Mouse (Mus musculus) myocyte (in vitro differentiated cells): ENCODE measurements around the gene Snhg11.

Experiments
- CEBPB ChIP-seq: IDR thresholded peaks from 2 replicates; pipeline ENCODE4 v1.6.1; 2011; ENCODE audit warnings: mild to moderate bottlenecking, moderate library complexity; ENCODE audit not compliant: poor library complexity, insufficient read depth, severe bottlenecking
- E2F4 ChIP-seq: IDR thresholded peaks from one replicate; pipeline ENCODE4 v1.6.1; 2011; ENCODE audit warnings: mild to moderate bottlenecking, control low read depth, moderate library complexity; ENCODE audit not compliant: insufficient read depth
- MAX ChIP-seq: IDR thresholded peaks from one replicate; pipeline ENCODE4 v1.6.1; 2011; ENCODE audit warnings: low read depth, mild to moderate bottlenecking, control low read depth
- MYOD1 ChIP-seq, 3 experiments: IDR thresholded peaks; one replicate each; pipeline ENCODE4 v1.6.1; 2011; ENCODE audit warnings: control low read depth in 2 of 3, low read depth in 2 of 3, mild to moderate bottlenecking in 2 of 3, moderate library complexity in 1 of 3; ENCODE audit not compliant: insufficient read length in 2 of 3, control insufficient read depth in 1 of 3
- MYOG ChIP-seq, 3 experiments: IDR thresholded peaks; one replicate each; pipeline ENCODE4 v1.6.1; 2011; ENCODE audit warnings: control low read depth in 2 of 3, low read depth in 2 of 3, mild to moderate bottlenecking in 2 of 3; ENCODE audit not compliant: insufficient read length in 2 of 3, control insufficient read depth in 1 of 3, insufficient read depth in 1 of 3
- POLR2A ChIP-seq: IDR thresholded peaks from one replicate; pipeline ENCODE4 v1.6.1; 2011; ENCODE audit warnings: low read depth, mild to moderate bottlenecking, control low read depth, moderate library complexity; ENCODE audit not compliant: insufficient read length
- POLR2AphosphoS2 ChIP-seq: IDR thresholded peaks from one replicate; pipeline ENCODE4 v1.6.1; 2011; ENCODE audit warnings: low read depth, control low read depth; ENCODE audit not compliant: insufficient read length
- REST ChIP-seq: IDR thresholded peaks from one replicate; pipeline ENCODE4 v1.6.1; 2011; ENCODE audit warnings: mild to moderate bottlenecking, control low read depth, moderate library complexity; ENCODE audit not compliant: insufficient read depth, insufficient read length
- SRF ChIP-seq: IDR thresholded peaks from one replicate; pipeline ENCODE4 v1.6.1; 2011; ENCODE audit warnings: low read depth; ENCODE audit not compliant: control insufficient read depth, insufficient read length
- TCF12 ChIP-seq: IDR thresholded peaks from one replicate; pipeline ENCODE4 v1.6.1; 2011; ENCODE audit warnings: mild to moderate bottlenecking, control low read depth; ENCODE audit not compliant: poor library complexity, insufficient read depth, severe bottlenecking
- TCF3 ChIP-seq: IDR thresholded peaks from one replicate; pipeline ENCODE4 v1.6.1; 2011; ENCODE audit warnings: low read depth, control low read depth; ENCODE audit not compliant: insufficient read length
- USF1 ChIP-seq: IDR thresholded peaks from one replicate; pipeline ENCODE4 v1.6.1; 2011; ENCODE audit warnings: low read depth, mild to moderate bottlenecking, control low read depth, moderate library complexity

DNA sequence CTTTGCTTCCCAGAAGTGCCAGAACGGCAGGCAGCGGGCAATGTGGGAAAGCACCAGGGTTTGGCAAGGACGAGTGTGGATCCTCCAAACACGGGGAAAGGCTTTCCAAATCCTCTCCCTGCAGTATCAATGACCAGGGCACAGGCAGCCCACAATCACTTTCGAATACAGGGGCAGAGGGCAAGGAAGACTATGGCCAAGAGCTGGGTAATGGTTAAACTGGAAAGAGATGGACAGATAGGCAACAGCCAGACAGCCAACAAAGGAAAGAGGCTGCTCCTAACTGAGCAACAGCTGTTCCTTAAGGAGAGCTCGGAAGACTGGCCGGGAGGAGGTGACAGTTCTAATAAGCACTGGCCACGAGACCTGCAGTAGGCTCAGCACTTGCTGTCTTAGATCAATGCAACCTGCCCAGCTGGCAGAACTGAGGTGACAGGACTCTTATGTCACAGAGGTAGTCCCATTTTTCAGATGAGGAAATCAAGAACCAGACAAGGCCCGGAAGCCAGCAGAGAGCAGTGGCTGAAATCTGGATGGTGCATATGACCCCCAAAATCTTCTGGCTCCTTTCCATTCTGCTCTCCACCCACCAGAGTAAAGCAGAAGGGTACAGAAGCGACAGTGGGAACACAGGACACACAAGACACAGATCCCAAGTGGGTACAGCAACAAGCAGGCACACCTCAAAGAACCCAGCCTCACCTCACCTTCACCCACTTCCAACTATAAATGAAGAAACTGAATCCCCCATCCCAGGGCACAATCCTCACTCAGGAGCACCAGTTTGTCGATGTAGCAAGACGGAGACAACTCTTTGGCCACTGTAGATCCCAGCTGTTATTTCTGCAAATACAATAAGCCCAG, 15.4 kb upstream of the Snhg11 start:
- TF ChIP-seq POLR2AphosphoS2 (no peak), E2F4 (no peak), MYOG (IDR thresholded peaks at IDR 0.05; ENCODE audit: control insufficient read depth in 1 of 3, insufficient read depth in 1 of 3, insufficient read length in 2 of 3, low read depth in 2 of 3) (peak in 2 of 3 experiments; percentile 32 to 53), TCF3 (no peak), CEBPB (no peak), POLR2A (no peak), USF1 (no peak), MAX (no peak), TCF12 (no peak), MYOD1 (IDR thresholded peaks at IDR 0.05; ENCODE audit: control insufficient read depth in 1 of 3, insufficient read length in 2 of 3, low read depth in 2 of 3) (peak in 1 of 3 experiments; percentile 33), REST (no peak), SRF (no peak)
